Mouse (Mus musculus): ENCODE measurements around the gene Rps6ka2. TPM values are rescaled to one million over a fixed set of nuclear protein-coding genes. Genes with fewer than 3 reads are reported as not detected.

Gene Rps6ka2
- polyA plus RNA-seq, 1 experiment, result 1.3 TPM

DNA sequence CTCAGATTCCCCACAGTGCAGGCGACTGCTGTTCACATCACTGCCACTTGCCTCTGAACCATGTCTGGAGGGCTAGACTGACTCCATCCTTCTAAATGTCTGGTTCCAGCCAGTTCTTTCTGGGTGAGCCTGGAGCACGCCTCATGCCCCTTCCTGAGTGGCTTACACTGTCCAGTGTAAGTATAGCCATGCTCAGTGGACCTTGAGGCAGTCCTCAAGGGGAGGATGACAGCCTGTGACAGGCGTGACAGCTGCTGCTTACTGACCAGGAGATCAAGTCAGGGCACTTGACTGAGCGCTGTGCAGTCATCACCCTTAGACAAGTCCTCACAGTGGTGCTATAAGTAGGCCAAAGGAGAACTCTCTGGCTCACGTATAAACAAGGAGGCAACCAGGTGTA is 94.7 kb downstream of the Rps6ka2 start:
- Histone ChIP-seq H3K4me1 (ENCODE audit: control insufficient read depth, insufficient read depth, insufficient read length, low read length) (peaks cover 6% of the 10 kb centered on the region; the same call in 1 of the 2 replicates), H3K27ac (replicated peaks; ENCODE audit: low read depth, low read length) (no peak overlapping the region), H3K4me3 (ENCODE audit: insufficient read depth, low read depth, low read length) (no peak overlapping the region)

DNA sequence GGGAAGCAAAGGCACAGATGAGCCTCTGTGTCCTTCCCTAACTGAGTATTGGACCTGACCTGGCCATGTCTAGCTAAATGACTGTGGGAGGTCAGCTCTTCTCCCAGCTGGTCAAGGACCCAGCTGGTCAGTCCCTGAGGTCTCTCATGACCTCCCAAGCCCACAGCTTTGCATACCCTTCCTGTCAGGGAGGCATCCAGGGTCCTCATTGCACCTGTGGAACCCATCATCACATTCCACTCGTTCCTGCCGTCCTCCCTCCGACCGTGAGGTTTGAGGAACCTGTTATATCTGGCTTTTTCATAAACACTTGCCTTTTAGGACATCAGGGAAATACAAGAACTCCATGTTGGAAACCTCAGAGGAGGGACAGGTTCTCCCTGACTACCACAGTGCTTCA is 95.4 kb downstream of the Rps6ka2 start:
- Histone ChIP-seq H3K4me1 (ENCODE audit: control insufficient read depth, insufficient read depth, insufficient read length, low read length) (peaks cover 6% of the 10 kb centered on the region; the same call in 1 of the 2 replicates), H3K27ac (replicated peaks; ENCODE audit: low read depth, low read length) (no peak overlapping the region), H3K4me3 (ENCODE audit: insufficient read depth, low read depth, low read length) (no peak overlapping the region)

DNA sequence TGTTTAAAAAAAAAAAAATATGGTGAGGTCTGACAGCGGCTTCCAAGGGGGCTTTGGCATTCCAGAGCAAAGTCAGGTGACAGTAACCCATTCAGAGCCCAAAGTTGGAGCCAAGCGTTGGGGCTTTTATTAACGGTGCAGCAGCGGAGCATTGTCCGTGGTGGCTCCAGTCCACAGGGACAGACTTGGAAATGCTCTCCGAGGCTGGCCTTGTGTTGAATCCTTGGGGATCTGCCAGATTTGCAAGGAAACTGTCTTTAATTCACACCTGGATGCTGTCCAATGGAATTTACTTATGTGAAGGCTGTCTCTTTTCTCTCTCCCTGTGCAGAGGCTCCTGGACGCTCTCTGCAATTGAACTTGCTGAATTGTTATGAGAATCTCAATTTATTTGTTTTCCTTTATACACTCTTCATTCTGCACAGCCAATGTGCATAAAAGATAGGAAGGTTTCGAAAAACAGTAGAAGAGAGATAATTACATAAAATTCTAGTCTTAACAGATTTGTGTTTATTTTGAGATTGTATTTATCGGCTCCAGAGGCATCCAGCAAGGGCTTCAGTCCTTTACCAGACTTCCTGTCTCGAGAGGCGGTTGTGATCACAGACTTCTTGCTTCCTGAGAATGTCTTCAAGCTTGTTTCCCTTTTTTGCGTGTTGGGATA is 95.9 kb downstream of the Rps6ka2 start:
- Histone ChIP-seq H3K27ac (replicated peaks; ENCODE audit: low read depth, low read length) (no peak overlapping the region), H3K4me3 (ENCODE audit: insufficient read depth, low read depth, low read length) (no peak overlapping the region), H3K4me1 (ENCODE audit: control insufficient read depth, insufficient read depth, insufficient read length, low read length) (peaks cover 6% of the 10 kb centered on the region; the same call in 1 of the 2 replicates)

DNA sequence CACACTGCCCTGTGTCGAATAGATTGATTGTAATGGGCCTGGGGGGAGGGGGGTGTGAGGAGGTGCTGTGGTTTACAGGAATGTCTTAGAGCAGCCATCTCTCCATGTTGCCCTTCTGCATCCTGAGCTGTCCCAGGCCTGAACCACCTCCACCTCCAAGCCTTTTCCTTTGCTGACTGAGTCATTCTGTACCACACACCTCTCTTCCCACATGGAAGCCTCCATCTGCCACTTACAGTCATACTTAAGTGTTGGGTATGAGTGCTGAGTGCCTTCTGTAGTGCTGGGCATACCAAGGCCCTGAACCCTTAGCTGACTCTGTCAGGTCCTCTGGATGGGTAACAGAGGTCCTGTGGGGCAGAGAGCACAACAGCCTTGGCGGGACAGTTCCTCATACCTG is 97.9 kb downstream of the Rps6ka2 start:
- Histone ChIP-seq H3K27ac (replicated peaks; ENCODE audit: low read depth, low read length) (no peak overlapping the region), H3K4me3 (ENCODE audit: insufficient read depth, low read depth, low read length) (no peak overlapping the region), H3K4me1 (ENCODE audit: control insufficient read depth, insufficient read depth, insufficient read length, low read length) (peaks cover 6% of the 10 kb centered on the region; the same call in 1 of the 2 replicates)

DNA sequence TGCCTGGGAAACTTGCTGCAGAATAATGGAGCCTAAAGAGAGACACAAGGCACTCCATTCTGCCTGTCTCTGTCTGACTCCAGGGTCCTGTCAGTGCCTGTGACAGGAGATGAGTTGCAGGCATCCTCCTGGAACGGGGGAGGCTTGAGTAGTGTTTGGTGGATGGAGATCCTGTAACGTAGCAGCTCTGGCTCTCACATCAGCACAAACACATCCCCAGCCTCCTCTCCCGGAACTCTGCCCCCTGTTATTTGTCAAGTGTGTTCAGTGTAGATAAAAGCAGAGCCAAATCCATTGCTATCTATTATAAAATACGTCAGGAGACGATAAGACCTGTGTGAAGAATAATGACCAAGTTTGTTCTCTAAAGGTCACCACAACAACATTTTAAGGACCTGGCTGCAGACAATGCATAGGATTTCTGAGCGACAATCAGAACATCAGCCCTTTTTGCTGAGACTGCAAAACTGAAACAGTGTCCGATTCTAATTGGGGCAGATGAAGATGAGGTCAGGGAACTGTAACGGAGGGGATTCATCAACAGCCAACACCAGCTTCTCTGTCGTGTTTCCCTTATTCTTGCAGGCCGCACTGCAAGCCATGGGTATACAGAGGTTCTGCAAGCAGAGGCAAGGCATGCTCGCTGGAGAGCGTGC is 99.4 kb downstream of the Rps6ka2 start:
- Histone ChIP-seq H3K4me1 (ENCODE audit: control insufficient read depth, insufficient read depth, insufficient read length, low read length) (peaks cover 6% of the 10 kb centered on the region; the same call in 1 of the 2 replicates), H3K27ac (replicated peaks; ENCODE audit: low read depth, low read length) (no peak overlapping the region), H3K4me3 (ENCODE audit: insufficient read depth, low read depth, low read length) (no peak overlapping the region)

DNA sequence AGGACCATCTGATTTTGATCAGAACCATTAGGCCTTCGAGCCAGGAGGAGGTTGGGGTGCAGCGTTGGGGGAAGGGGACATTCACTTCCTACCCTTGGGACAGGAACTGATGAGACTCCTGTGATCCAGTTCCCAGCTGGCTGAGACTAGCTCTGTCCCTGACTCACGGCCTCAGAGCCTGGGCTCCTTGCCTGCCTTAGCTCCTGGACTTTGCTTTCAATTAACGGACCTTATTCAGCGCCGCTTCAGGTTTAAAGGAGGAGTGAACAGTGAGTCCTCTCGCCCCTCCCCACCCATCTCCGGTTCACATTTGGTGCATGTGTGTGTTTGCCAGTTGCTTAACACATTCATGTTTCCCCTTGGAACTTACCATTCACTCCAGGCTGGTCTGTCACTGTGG is 100.6 kb downstream of the Rps6ka2 start:
- H3K27ac ChIP-seq (replicated peaks; ENCODE audit: low read depth, low read length), result no peak overlapping the region
- H3K4me3 ChIP-seq (ENCODE audit: insufficient read depth, low read depth, low read length), result no peak overlapping the region
- H3K4me1 ChIP-seq (ENCODE audit: control insufficient read depth, insufficient read depth, insufficient read length, low read length), result no peaks in the 10 kb centered on the region

DNA sequence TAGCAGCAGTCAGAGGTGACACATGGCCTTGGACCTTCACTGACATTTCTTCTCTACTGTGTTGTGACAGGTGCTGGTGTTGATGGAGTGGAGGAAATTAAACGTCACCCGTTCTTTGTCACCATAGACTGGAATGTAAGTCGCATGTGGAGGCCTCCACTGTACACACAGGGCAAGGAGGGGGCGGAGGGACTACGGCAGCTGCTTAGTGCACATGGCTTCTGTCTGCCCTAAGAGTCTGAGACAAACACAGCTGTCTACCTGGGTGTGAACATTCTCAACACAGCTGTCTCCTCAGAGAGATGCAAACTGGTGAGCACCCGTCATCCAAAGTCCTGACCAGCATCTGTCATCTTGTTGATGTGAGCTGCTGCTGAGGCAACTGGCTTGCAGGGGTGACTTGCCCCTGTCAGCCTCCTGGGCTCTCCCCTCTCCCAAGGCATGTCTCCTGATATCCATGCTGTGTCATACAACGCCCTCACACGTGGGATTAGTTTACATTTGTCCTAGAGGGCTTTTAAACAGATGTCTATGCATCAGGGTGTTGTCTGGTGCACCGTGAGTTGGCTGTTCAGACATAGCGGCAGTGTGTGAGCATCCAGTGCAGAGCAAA is 101.7 kb downstream of the Rps6ka2 start:
- no peak overlapping the region for H3K27ac ChIP-seq (replicated peaks; ENCODE audit: low read depth, low read length)
- H3K4me1 ChIP-seq (ENCODE audit: control insufficient read depth, insufficient read depth, insufficient read length, low read length), result no peaks in the 10 kb centered on the region
- H3K4me3 ChIP-seq (ENCODE audit: insufficient read depth, low read depth, low read length), result no peak overlapping the region

DNA sequence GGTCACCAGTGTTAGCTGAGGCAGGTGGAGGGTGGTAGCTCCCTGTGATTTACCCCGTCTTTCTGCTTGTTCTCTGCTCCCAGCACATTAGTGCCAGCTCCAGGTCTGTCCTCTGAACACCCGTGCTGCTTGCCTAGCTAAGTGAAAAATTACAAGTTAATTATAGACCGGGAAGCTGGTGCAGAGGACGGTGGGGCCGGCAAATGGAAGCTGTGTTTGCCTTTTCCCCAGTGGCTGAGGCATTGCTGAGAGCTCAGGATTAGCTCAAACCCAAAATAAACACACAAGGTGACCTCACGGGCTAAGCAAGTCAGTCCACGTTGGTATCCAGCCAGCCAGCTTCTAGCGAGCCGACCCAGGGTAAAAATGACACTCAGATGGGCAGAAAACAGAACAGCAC is 103.1 kb downstream of the Rps6ka2 start:
- H3K27ac ChIP-seq (replicated peaks; ENCODE audit: low read depth, low read length), result no peak overlapping the region
- H3K4me3 ChIP-seq (ENCODE audit: insufficient read depth, low read depth, low read length), result no peak overlapping the region
- no peaks in the 10 kb centered on the region for H3K4me1 ChIP-seq (ENCODE audit: control insufficient read depth, insufficient read depth, insufficient read length, low read length)

DNA sequence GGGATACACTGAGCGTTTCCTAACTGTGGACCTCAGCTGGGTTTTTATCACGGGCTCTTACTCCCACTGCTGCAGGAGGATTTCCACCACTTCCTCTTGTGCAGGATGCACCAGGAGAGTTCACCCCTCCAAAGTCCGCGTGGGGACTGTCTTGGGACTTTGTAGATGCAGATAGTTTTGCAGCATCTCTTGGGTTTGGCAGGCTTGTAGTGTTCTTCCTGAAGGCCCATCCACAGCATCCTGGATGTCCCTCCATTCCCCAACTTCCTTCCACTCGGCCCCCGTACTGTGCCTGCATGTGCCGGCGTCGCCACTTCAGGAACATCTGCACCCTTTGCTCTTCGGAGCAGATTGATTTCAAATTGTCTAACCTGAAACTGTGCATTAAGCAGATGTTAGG is 103.9 kb downstream of the Rps6ka2 start:
- Histone ChIP-seq H3K27ac (replicated peaks; ENCODE audit: low read depth, low read length) (no peak overlapping the region), H3K4me1 (ENCODE audit: control insufficient read depth, insufficient read depth, insufficient read length, low read length) (no peaks in the 10 kb centered on the region), H3K4me3 (ENCODE audit: insufficient read depth, low read depth, low read length) (no peak overlapping the region)

DNA sequence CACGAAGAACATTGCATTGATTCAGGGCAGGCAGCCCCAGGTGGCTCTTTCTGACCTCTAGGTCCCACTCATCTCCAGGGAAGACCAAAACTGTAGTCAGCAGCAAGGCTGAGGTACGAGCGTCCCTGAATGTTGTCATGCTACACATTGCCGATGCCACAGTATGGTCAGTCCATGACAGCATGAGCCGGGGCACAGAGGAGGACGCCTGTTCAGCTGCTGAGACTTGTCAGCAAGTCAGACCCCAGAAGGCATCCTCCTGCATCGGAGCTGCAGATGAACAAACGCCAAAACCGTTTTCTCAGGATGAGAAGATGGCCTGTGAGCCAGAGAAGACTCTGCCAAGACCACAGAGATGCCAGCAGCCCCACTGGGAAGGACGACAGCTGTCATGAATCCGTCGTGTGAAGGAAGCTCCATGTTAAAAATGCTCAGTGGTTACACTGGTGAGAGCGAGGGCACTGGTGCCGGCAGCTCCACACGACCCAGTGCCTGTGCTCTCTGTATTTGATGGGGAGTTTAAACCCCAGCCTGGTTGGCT is 108.9 kb downstream of the Rps6ka2 start:
- H3K27ac ChIP-seq (replicated peaks; ENCODE audit: low read depth, low read length), result no peak overlapping the region
- H3K4me1 ChIP-seq (ENCODE audit: control insufficient read depth, insufficient read depth, insufficient read length, low read length), result no peaks in the 10 kb centered on the region

DNA sequence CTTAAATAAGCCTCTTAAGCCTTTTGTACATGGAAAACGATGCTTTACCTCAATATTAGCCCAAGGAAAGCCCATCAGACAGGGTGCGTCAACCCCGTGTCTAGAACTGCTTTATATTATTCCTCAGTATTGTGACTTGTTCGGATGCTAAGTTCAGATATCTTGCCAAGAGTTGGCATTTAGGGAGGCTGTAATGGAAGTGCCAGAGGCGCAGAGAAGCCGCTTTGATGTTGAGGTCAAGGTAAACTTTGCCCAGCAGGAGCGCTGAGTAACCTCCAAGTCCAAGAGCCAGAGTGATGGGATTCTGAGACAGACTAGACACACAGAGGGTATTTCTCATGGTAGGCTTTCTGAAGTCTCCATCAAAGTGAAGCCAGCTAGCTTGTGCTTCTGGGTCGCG is 109.3 kb downstream of the Rps6ka2 start:
- Histone ChIP-seq H3K4me1 (ENCODE audit: control insufficient read depth, insufficient read depth, insufficient read length, low read length) (no peaks in the 10 kb centered on the region), H3K4me3 (ENCODE audit: insufficient read depth, low read depth, low read length) (no peak overlapping the region), H3K27ac (replicated peaks; ENCODE audit: low read depth, low read length) (no peak overlapping the region)

More for the DNA sequence above, 108.9 kb downstream of the Rps6ka2 start:
- no peak overlapping the region for H3K4me3 ChIP-seq (ENCODE audit: insufficient read depth, low read depth, low read length)

DNA sequence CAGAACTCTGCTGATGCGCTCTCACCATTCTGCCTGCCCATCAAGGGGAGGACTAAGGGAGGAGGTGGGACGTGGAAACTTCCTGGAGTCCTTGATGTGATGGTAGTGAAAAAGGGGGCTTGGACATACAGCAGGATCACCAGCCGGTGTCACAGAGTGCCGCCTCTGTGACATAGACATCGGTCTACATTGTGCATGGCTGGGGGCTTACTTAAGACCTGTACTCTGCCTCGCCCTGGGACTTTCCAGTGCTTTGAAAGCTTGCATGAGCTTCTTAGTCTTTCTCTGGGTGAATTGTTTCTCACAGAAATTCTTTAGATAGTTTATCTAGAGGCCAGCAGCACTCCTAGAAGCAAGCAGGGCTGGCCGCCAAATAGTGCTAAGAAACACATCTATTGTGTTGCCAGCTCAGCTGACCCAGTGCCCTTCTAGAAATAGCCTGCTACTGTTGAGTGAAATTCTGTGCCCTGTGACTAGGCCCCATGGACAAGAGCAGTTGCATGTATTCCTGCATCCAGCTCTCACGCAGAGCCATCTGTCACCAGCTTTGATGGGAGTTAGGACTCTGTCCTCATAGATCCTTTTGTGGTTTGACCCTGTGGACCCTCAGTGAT is 114.5 kb downstream of the Rps6ka2 start:
- Histone ChIP-seq H3K4me3 (ENCODE audit: insufficient read depth, low read depth, low read length) (no peak overlapping the region), H3K27ac (replicated peaks; ENCODE audit: low read depth, low read length) (no peak overlapping the region)

DNA sequence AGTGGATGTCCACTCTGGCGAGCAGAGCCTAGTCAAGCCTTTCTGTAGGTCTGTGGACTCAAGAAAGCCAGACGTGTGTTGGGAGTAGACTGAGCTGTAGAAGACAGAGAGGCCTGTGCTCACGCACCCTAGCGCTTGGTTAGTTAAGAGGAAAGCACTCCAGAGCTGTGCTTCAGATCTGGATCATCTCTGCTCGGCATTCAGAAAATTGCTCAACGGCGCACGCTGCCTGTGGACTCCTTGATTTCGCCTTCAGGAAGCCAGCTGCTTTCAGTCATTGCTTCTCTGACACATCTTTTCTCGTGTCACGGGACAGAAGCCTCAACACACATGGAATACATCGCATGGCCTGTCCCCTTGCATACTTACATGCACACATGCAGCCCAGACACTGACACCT is 115.4 kb downstream of the Rps6ka2 start:
- no peaks in the 10 kb centered on the region for H3K4me1 ChIP-seq (ENCODE audit: control insufficient read depth, insufficient read depth, insufficient read length, low read length)
- H3K4me3 ChIP-seq (ENCODE audit: insufficient read depth, low read depth, low read length), result no peak overlapping the region
- no peak overlapping the region for H3K27ac ChIP-seq (replicated peaks; ENCODE audit: low read depth, low read length)

More for the DNA sequence above, 114.5 kb downstream of the Rps6ka2 start:
- no peaks in the 10 kb centered on the region for H3K4me1 ChIP-seq (ENCODE audit: control insufficient read depth, insufficient read depth, insufficient read length, low read length)

DNA sequence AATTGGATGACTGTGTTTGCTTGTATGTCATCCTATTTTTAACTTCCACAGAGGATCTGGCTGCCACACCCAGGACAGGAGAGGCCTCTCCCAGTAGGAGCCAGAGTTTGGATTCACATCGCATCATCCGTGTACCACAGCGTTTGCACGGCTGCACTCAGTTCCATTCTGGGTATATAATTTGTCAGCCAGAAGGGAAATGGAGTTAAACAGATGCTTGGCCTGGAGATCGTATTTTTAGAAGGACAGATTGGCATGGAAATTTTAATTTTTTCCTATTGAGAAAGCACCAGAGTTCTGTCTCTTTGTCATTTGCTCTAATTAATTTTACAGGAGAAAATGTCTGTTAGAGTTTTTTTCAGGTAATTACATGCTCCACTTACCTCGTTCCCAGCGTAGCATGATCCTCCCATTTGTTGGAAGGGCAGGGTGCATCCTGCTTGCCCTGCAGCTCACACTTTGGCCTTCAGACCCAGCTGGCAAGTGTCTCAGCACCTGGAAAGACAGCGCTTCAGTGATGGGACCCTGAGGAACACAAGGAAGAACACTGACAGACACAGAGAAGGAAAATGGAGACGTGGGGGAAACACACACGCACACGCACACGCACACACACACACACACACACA is 116.6 kb downstream of the Rps6ka2 start:
- Histone ChIP-seq H3K4me1 (ENCODE audit: control insufficient read depth, insufficient read depth, insufficient read length, low read length) (no peaks in the 10 kb centered on the region), H3K4me3 (ENCODE audit: insufficient read depth, low read depth, low read length) (no peak overlapping the region), H3K27ac (replicated peaks; ENCODE audit: low read depth, low read length) (no peak overlapping the region)

All from brown adipose tissue, adult 24 weeks (tissue).